ENCODE assay signal across 9 mouse cellular contexts in genomic region chr5:140619151-140619771, GRCm38 (mm10). TPM values are rescaled to one million over a fixed set of nuclear protein-coding genes. Genes with fewer than 3 reads are reported as not detected.
DNase-seq lines count a peak whose midpoint lies in the region; ATAC-seq lines count a peak whose summit lies in the region.
"Had no signal": no experiment of that assay in that cellular context is flagged by ENCODE, and none has a peak within 500 bp of the region (broad histone marks: within the 10 kb centered on the region; RNA-seq: fewer than 3 reads in every experiment).

No protein-coding gene starts in this region.

- H3K9ac ChIP-seq in forebrain, embryonic 16.5 days (replicated peaks; ENCODE audit: low read depth, low read length), result no peak overlapping the region
- no peak overlapping the region for H3K9ac ChIP-seq in midbrain, embryonic 14.5 days (replicated peaks; ENCODE audit: low read length)

- ATAC-seq in forebrain, embryonic 16.5 days, result peak; percentile 36
- peak; percentile 16 for ATAC-seq in inflammation-experienced regulatory T-cells, adult 6 months
- ATAC-seq in midbrain, embryonic 14.5 days (ENCODE audit: low FRiP score, low TSS enrichment), result peak; percentile 26; the same call in 1 of the 2 replicates
- ATAC-seq: Patski had no signal

- no peak overlapping the region for H3K27ac ChIP-seq in forebrain, embryonic 16.5 days (ENCODE audit: low read length)
- H3K27ac ChIP-seq in midbrain, embryonic 14.5 days (replicated peaks; ENCODE audit: low read depth, low read length), result peak overlapping the region; percentile 21; the same call in 1 of the 2 replicates

- DNase-seq in cerebellum, postnatal 10 days, result peak; percentile 89 to 91
- no peak for DNase-seq in cerebellum, adult 11 months
- peak; percentile 75 for DNase-seq in adrenal gland, postnatal 25 days
- peak; percentile 74 to 77 for DNase-seq in left cerebral cortex, postnatal 25 days (ENCODE audit: low spot score in 2 of 2)
- DNase-seq in midbrain, embryonic 14.5 days, result peak; percentile 84
- DNase-seq in spleen, postnatal 4 days (ENCODE audit: low spot score in 2 of 2), result peak; percentile 85 to 95

- H3K36me3 ChIP-seq in forebrain, embryonic 16.5 days (ENCODE audit: control insufficient read depth, insufficient read depth), result peaks cover 21% of the 10 kb centered on the region
- H3K36me3 ChIP-seq in midbrain, embryonic 14.5 days (ENCODE audit: control insufficient read depth, insufficient read depth, low read length), result peaks cover 40% of the 10 kb centered on the region

- 16% methylated on average over 6 of the region's 6 CpGs for WGBS in forebrain, embryonic 16.5 days
- WGBS in midbrain, embryonic 14.5 days, result 24% methylated on average over 6 of the region's 6 CpGs

- H3K4me1 ChIP-seq in forebrain, embryonic 16.5 days (replicated peaks; ENCODE audit: control insufficient read depth, insufficient read depth, low read length), result peaks cover 4% of the 10 kb centered on the region; the same call in 1 of the 2 replicates
- no peaks in the 10 kb centered on the region for H3K4me1 ChIP-seq in midbrain, embryonic 14.5 days (ENCODE audit: control insufficient read depth, insufficient read depth, low read length)

- H3K4me3 ChIP-seq in forebrain, embryonic 16.5 days (replicated peaks; ENCODE audit: low read length), result no peak overlapping the region
- no peak overlapping the region for H3K4me3 ChIP-seq in midbrain, embryonic 14.5 days (replicated peaks; ENCODE audit: low read depth, low read length)

- H3K9me3 ChIP-seq in forebrain, embryonic 16.5 days (ENCODE audit: control insufficient read depth, low read length), result no peaks in the 10 kb centered on the region
- H3K9me3 ChIP-seq in midbrain, embryonic 14.5 days (ENCODE audit: control insufficient read depth, low read length), result no peaks in the 10 kb centered on the region

- H3K27me3 ChIP-seq in forebrain, embryonic 16.5 days (replicated peaks; ENCODE audit: control insufficient read depth, insufficient read depth, low read length), result no peaks in the 10 kb centered on the region
- no peaks in the 10 kb centered on the region for H3K27me3 ChIP-seq in midbrain, embryonic 14.5 days (ENCODE audit: control insufficient read depth, insufficient read depth, low read length)
- H3K27me3 ChIP-seq: Patski had no signal

- intact Hi-C loops in left cerebral cortex, postnatal 25 days (cut with DNase I), result loop anchor here (1.0 kb wide), 2 partner anchors 51 to 80 kb away; no protein-coding TSS in a partner anchor

- H3K4me2 ChIP-seq in forebrain, embryonic 16.5 days (ENCODE audit: low read length), result no peak overlapping the region
- H3K4me2 ChIP-seq in midbrain, embryonic 14.5 days (ENCODE audit: low read length), result no peak overlapping the region

RNA-seq across cellular contexts. Expression of gene Lfng, which starts 12.1 kb away (rescaled TPM):
- 9.6 and 16.8 TPM in 2 replicates for total RNA-seq in adrenal gland, postnatal 25 days (2021)
- 23.3 and 25.6 TPM in 2 replicates for polyA plus RNA-seq in forebrain, embryonic 16.5 days (2015; fragmentation: Nextera tagmentation; extraction: Ambion mirVana)
- 10 to 100 TPM; 16.8 to 44.8 (median 23.1) TPM for polyA plus RNA-seq in inflammation-experienced regulatory T-cells, adult 6 months (2017; shearing (Covaris generic))
- total RNA-seq in left cerebral cortex, postnatal 25 days (2021), result 10 to 100 TPM; 19.3 to 21.1 TPM
- 20.5 and 25.2 TPM in 2 replicates for polyA plus RNA-seq in midbrain, embryonic 14.5 days (2014; fragmentation: Nextera tagmentation; extraction: Ambion mirVana)

RNA-seq across cellular contexts. Expression of gene Ttyh3, which starts 29.6 kb away (rescaled TPM):
- 121 and 195 TPM in 2 replicates for total RNA-seq in adrenal gland, postnatal 25 days (2021)
- polyA plus RNA-seq in forebrain, embryonic 16.5 days (2015; fragmentation: Nextera tagmentation; extraction: Ambion mirVana), result 68.7 and 68.9 TPM in 2 replicates
- 1 to 10 TPM; 2.8 to 4.2 (median 3.7) TPM for polyA plus RNA-seq in inflammation-experienced regulatory T-cells, adult 6 months (2017; shearing (Covaris generic))
- 100 to 1,000 TPM; 272 to 289 TPM for total RNA-seq in left cerebral cortex, postnatal 25 days (2021)
- 72.1 and 86.7 TPM in 2 replicates for polyA plus RNA-seq in midbrain, embryonic 14.5 days (2014; fragmentation: Nextera tagmentation; extraction: Ambion mirVana)

RNA-seq across cellular contexts. Expression of gene Grifin, which starts 54.4 kb away (rescaled TPM):
- total RNA-seq in adrenal gland, postnatal 25 days (2021), result not detected in 2 replicates
- polyA plus RNA-seq in forebrain, embryonic 16.5 days (2015; fragmentation: Nextera tagmentation; extraction: Ambion mirVana), result not detected in 2 replicates
- polyA plus RNA-seq in inflammation-experienced regulatory T-cells, adult 6 months (2017; shearing (Covaris generic)), result 1 to 10 TPM; 1.2 to 5.5 (median 1.9) TPM
- not detected for total RNA-seq in left cerebral cortex, postnatal 25 days (2021)
- not detected in 2 replicates for polyA plus RNA-seq in midbrain, embryonic 14.5 days (2014; fragmentation: Nextera tagmentation; extraction: Ambion mirVana)

Comparison
In these comparisons a context has a peak if more than half of its experiments do, and no peak if none do; other contexts are left out.
1. RNA of gene Ttyh3, which starts 29.6 kb away (polyA plus RNA-seq): 72.1 to 86.7 TPM in midbrain, embryonic 14.5 days and 68.7 to 68.9 TPM in forebrain, embryonic 16.5 days; 2.8 to 4.2 TPM in inflammation-experienced regulatory T-cells, adult 6 months; every median in the first group is over 10 times any median in the second.
2. Peak in every context shown above with its lines, with median percentiles within 50 percentile points of each other: ATAC-seq.